Comparison of ENCODE assay signal across 16 mouse cellular contexts in genomic region chr7:125607384-125608182, GRCm38 (mm10). TPM values are rescaled to one million over a fixed set of nuclear protein-coding genes. Genes with fewer than 3 reads are reported as not detected.
A peak's percentile ranks its signal among the peaks of the same experiment; 100 is the strongest.
DNase-seq lines count a peak whose midpoint lies in the region; ATAC-seq lines count a peak whose summit lies in the region.
"Had no signal": no experiment of that assay in that cellular context is flagged by ENCODE, and none has a peak within 500 bp of the region (broad histone marks: within the 10 kb centered on the region; RNA-seq: fewer than 3 reads in every experiment).

No protein-coding gene starts in this region.

- peak; percentile 46; the same call in 1 of the 2 replicates for ATAC-seq in common myeloid progenitor, adult 5-6 weeks (replicated peaks; ENCODE audit: low read depth, poor library complexity, severe bottlenecking)
- ATAC-seq: liver, embryonic 12.5 days; midbrain, embryonic 16.5 days had no signal

- H3K36me3 ChIP-seq in splenic B cell, adult 2 months (ENCODE audit: control insufficient read depth, insufficient read depth, low read length, poor library complexity, severe bottlenecking), result peaks cover 19% of the 10 kb centered on the region
- H3K36me3 ChIP-seq: embryonic facial prominence, embryonic 12.5 days; hindbrain, embryonic 10.5 days; liver, embryonic 12.5 days had no signal

- intact Hi-C loops in heart, postnatal 10 days (cut with DNase I), result no loop called here

- H3K27me3 ChIP-seq in splenic B cell, adult 2 months (ENCODE audit: control insufficient read depth, insufficient read depth, low read length, poor library complexity, severe bottlenecking), result no peaks in the 10 kb centered on the region; the same call in 1 of the 2 replicates
- H3K27me3 ChIP-seq: embryonic facial prominence, embryonic 12.5 days had no signal

- DNase-seq in A20 (ENCODE audit: low read depth, low spot score), result peak; percentile 89
- peak; percentile 78 for DNase-seq in CD4-positive, CD25-positive, alpha-beta regulatory T cell, adult 2 months (ENCODE audit: low read depth, low spot score)
- peak; percentile 84 for DNase-seq in splenic B cell, adult 2 months (ENCODE audit: low read depth, low spot score)
- DNase-seq in kidney, postnatal 36 days, result no peak
- DNase-seq in Muller cell, postnatal 12 days (ENCODE audit: inconsistent ontology term), result no peak
- no peak for DNase-seq in heart, postnatal 10 days
- DNase-seq: adrenal gland, adult 8-10 months; cerebellum, postnatal 25 days; heart, adult 2 months; kidney, adult 18-20 months; lung, postnatal 14 days had no signal

RNA-seq across cellular contexts. Expression of gene Il21r, which starts 4.4 kb away (rescaled TPM):
- 3.3 TPM in 2 replicates for total RNA-seq in common myeloid progenitor, adult 5-6 weeks (2017)
- total RNA-seq in heart, postnatal 10 days (2021), result under 1 TPM; 0.67 to 0.74 TPM

RNA-seq across cellular contexts. Expression of gene Il4ra, which starts 55.7 kb away (rescaled TPM):
- 21.2 and 23.0 TPM in 2 replicates for total RNA-seq in common myeloid progenitor, adult 5-6 weeks (2017)
- 10 to 100 TPM; 25.1 to 29.6 TPM for total RNA-seq in heart, postnatal 10 days (2021)

Comparison
In these comparisons a context has a peak if more than half of its experiments do, and no peak if none do; other contexts are left out.
1. DNase-seq: peak in A20 (single experiment), CD4-positive, CD25-positive, alpha-beta regulatory T cell, adult 2 months (single experiment) and splenic B cell, adult 2 months (single experiment); none in kidney, postnatal 36 days (0 of 2), Muller cell, postnatal 12 days (single experiment) and heart, postnatal 10 days (0 of 2).